Mouse (Mus musculus): ENCODE data around the gene 2010109A12Rik. TPM values are rescaled to one million over a fixed set of nuclear protein-coding genes. Genes with fewer than 3 reads are reported as not detected.

Gene 2010109A12Rik
- polyA plus RNA-seq, 1 experiment = 0.26 TPM

- no peak for DNase-seq (ENCODE audit: low read depth)
Observed at GRCm38 (mm10) chr5:93231721-93232120, 25.4 kb downstream of the 2010109A12Rik start.

GRCm38 (mm10) chr5:93232838-93233237, 26.5 kb downstream of the 2010109A12Rik start:
- no peak for DNase-seq (ENCODE audit: low read depth)

GRCm38 (mm10) chr5:93234130-93234529, 27.8 kb downstream of the 2010109A12Rik start:
- no peak for DNase-seq (ENCODE audit: low read depth)

GRCm38 (mm10) chr5:93234605-93235004, 28.3 kb downstream of the 2010109A12Rik start:
- no peak for DNase-seq (ENCODE audit: low read depth)

GRCm38 (mm10) chr5:93235888-93236287, 29.6 kb downstream of the 2010109A12Rik start:
- no peak for DNase-seq (ENCODE audit: low read depth)

- DNase-seq (ENCODE audit: low read depth) = no peak
Observed at GRCm38 (mm10) chr5:93236541-93236940, 30.2 kb downstream of the 2010109A12Rik start.

GRCm38 (mm10) chr5:93239590-93240544, 33.5 kb downstream of the 2010109A12Rik start:
- DNase-seq (ENCODE audit: low read depth) = no peak

GRCm38 (mm10) chr5:93245280-93245679, 39.0 kb downstream of the 2010109A12Rik start:
- no peak for DNase-seq (ENCODE audit: low read depth)

GRCm38 (mm10) chr5:93249940-93250578, 43.7 kb downstream of the 2010109A12Rik start:
- no peak for DNase-seq (ENCODE audit: low read depth)

GRCm38 (mm10) chr5:93251001-93251760, 44.9 kb downstream of the 2010109A12Rik start:
- DNase-seq (ENCODE audit: low read depth) = no peak

- no peak for DNase-seq (ENCODE audit: low read depth)
Observed at GRCm38 (mm10) chr5:93255759-93256265, 49.5 kb downstream of the 2010109A12Rik start.

- no peak for DNase-seq (ENCODE audit: low read depth)
Observed at GRCm38 (mm10) chr5:93256820-93257405, 50.6 kb downstream of the 2010109A12Rik start.

GRCm38 (mm10) chr5:93259349-93259748, 53.0 kb downstream of the 2010109A12Rik start:
- no peak for DNase-seq (ENCODE audit: low read depth)

GRCm38 (mm10) chr5:93260983-93261382, 54.7 kb downstream of the 2010109A12Rik start:
- no peak for DNase-seq (ENCODE audit: low read depth)

GRCm38 (mm10) chr5:93262751-93263150, 56.4 kb downstream of the 2010109A12Rik start:
- no peak for DNase-seq (ENCODE audit: low read depth)

Other genes with a start within 250 kb of the 2010109A12Rik start
- gene Sowahb, start 161.5 kb upstream of the 2010109A12Rik start, polyA plus RNA-seq (2012; rRNA removed) = 0.75 and 0.80 TPM in 2 replicates
- 18.1 and 18.4 TPM in 2 replicates for gene Sept11, start 113.1 kb upstream of the 2010109A12Rik start, polyA plus RNA-seq (2012; rRNA removed)
- 131 and 158 TPM in 2 replicates for gene Ccni, start within 50 bp of the 2010109A12Rik start, polyA plus RNA-seq (2012; rRNA removed)
- 20.9 and 24.9 TPM in 2 replicates for gene Ccng2, start 60.7 kb downstream of the 2010109A12Rik start, polyA plus RNA-seq (2012; rRNA removed)

Data from gonadal fat pad, adult 2 months (tissue).